Mouse (Mus musculus) brain, embryonic 14.5 days (tissue): ENCODE data around the gene Gm45618. TPM values are rescaled to one million over a fixed set of nuclear protein-coding genes. Genes with fewer than 3 reads are reported as not detected.

Experiments used
- DNase-seq: peaks from one replicate; pipeline ENCODE4 v3.0.0-alpha.2; 2011; ENCODE audit warnings: low read depth
- CTCF ChIP-seq: fragments of 200-500 bp; IDR thresholded peaks from 2 replicates; pipeline ENCODE4 v1.5.1; 2012; ENCODE audit warnings: inconsistent platforms, mild to moderate bottlenecking, moderate library complexity, borderline replicate concordance; ENCODE audit not compliant: insufficient read depth, insufficient read length; ENCODE audit errors: extremely low read depth
- POLR2A ChIP-seq: fragments of 200-500 bp; IDR thresholded peaks from 2 replicates; pipeline ENCODE4 v1.6.1; 2012; ENCODE audit warnings: mild to moderate bottlenecking, inconsistent platforms, borderline replicate concordance; ENCODE audit not compliant: poor library complexity, insufficient read depth, insufficient read length, severe bottlenecking; ENCODE audit errors: extremely low read depth
- polyA plus RNA-seq: library from polyadenylated mRNA; depleted of rRNA; stranded (reverse); fragments of >200 nt; gene quantifications from 2 replicates; pipeline ENCODE4 v1.2.3, GENCODE M21; 2012

The Gm45618 gene
- polyA plus RNA-seq, 1 experiment, result not detected

DNA sequence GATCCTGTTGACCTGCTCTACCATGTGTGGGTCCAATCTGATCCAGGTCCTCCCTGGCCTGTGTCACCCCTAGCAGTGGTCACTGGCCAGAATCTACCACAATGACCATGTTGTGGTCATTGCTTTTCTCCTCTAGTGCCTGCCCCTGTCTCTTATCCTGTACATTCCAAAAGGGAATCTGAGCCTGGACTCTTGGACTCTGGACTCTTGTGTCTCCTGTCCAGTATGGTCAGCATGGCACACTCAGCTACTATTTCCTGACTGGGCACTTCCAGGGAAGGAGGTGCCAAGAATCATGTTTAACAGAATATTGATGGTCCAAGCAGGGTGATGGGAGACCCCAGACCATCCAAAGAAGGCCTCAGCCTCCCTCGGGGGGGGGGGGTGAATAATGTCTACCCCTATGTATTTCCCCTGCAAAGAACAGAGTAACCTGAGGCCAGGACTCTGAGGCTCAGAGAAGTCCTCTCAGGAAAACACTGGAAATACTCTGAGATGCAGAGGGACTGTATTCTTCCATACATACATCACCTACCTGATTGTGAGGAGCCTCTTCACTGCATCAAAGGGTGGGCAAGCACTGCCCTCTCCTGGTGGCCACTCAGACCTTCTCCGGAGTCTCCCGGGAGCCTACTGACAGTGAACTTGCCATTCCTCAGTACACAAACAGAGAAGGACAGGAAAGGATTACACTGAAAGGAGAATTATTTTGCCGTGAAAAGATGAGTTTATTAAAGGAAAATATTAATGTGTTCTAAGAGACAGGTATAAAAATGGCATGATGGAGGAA lies 13.9 kb upstream of the Gm45618 start:
- TF ChIP-seq POLR2A (no peak), CTCF (peak; percentile 57; the same call in 1 of the 2 replicates)
- peak; percentile 45 for DNase-seq

DNA sequence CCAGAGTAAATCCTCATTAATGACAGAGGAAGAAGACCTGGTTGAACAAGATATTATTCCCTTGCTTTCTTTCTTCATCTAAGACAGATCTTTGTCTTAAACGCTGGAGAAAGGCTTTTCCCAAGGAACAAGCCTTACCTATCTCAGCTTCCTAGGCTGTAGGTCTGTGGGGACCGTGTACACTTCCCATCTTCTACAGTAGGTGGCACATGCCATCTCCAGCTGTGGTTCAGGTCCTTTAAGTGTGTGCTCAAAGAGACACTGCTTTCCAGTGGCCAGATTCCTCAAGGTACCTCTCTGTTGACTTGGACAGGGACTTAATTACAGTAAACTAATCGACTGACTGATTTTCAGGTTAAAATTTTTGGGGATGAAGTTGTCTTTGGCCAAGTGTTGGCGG lies 8.3 kb upstream of the Gm45618 start:
- no peak for TF ChIP-seq POLR2A
- peak; percentile 18; the same call in 1 of the 2 replicates for TF ChIP-seq CTCF
- DNase-seq, result no peak

DNA sequence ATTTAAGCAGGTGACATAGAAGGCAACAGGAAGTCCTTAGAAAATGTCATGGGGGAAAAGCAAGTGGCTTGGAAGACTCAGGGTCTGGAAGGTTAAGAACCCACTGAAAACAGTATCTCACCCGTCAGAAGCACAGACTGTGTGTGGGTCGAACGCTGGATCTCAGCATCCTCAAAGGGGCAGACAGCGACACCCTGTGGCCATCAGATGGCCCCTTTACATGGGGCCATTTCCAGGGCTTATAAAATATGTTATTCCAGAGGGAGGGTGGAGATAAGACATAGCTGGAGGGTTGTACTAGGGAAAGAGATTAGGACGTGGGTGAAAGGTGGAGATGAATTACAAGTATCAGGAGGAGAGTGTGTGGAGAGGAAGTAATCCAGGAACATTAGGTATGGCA lies 897 bp downstream of the Gm45618 start:
- peak; percentile 27 for DNase-seq
- TF ChIP-seq CTCF (peak; percentile 64), POLR2A (no peak)

DNA sequence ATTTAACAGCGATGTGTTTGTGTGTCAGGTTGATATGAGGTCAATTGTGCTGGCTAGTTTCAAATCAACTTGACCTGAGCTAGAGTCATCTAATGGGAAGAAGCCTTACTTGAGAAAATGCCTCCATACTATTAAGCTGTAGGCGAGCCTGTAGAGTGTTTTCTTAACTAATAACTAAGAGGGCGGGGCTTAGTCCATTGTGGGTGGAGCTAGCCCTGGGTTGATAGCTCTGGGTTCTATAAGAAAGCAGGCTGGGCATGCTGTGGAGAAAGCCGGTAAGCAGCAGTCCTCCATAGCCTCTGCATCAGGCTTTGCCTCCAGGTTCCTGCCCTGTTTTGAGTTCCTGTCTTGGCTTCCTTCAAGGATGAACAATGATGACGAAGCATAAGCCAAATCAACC lies 15.8 kb downstream of the Gm45618 start:
- TF ChIP-seq CTCF (no peak), POLR2A (no peak)

DNA sequence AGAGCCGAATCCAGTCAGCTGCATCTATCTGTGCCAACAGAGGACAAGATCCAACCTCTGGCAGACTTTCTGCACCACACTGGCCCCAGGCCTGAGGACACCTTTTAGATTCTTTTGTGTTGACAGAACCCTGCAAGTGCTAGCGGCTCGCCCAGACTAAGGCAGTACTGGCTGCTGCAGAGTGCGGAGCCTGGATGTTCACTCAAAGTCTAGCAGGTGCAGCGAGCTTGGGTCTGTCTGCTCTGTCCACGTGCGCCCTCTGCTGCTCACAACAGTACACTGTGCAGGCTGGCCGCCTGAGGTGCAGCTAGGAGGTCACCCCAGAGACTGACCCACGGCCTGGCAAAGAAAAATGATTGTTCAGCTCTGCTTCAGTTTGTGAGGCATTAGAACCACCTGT lies 22.8 kb downstream of the Gm45618 start:
- DNase-seq, result peak; percentile 92
- TF ChIP-seq POLR2A, result no peak
- peak; percentile 92 for TF ChIP-seq CTCF

More for the DNA sequence above, 15.8 kb downstream of the Gm45618 start:
- no peak for DNase-seq

DNA sequence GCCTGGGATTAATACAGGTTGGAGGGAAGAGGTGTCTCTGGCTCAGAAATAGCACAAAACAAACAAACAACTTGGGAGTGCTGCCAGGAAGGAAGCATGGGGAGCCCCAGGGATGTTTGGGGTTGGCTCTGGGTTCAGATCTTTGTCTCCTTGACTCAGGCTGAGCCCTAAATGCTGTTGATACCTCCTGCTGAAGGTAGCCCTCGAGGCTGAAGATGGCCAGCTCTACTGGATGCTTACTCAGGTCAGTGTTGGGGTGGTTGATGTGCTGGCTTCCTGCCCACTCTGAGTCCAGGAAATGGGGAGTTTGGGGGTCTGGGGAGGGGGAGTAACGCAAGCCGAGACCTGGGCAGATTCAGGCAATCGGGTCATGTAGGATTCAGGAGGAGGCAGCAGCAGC lies 23.8 kb downstream of the Gm45618 start:
- TF ChIP-seq POLR2A (no peak), CTCF (no peak)
- DNase-seq, result no peak

DNA sequence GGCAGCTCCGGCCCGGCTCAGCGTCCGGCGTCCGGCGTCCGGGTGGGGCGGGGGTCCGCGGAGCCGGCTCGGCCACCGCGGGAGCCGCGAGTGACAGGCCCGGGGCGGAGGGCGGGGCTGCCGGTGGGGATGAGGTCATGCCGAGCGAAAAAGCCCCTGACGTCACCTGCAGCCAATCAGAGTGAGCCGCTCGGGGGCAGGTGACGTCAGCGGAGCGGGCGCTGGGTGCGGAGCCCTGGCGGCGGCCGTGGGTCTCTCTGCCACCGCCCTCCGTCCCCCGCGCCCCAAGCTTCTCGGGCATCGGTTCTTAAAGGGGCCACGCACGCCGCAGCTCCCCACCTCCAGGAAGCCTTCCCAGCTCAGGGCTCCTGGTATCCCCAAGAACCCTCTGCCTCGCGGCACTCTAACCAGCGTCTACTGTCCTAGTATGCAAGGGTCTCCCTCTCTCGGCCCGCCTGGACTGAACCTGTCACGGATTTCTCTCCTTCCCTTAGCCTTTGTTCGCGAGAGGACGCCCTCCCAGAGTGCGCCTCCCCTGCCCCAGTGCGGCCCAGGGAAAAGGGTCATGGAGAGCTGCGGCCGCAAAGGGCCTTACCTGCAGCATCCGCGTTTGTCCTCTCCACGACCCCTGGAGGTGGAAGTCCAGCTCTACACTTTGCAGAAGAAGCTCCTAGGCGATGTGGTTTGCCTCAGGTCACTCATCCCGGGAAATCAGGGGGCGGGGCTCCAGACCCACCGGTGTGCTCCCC lies 25.2 kb downstream of the Gm45618 start, which contains the start of gene Dusp8:
Gene Dusp8 (minus strand): TSS at position 661 of the 749 bp plus-strand sequence.
- TF ChIP-seq CTCF (peak; percentile 47; the same call in 1 of the 2 replicates), POLR2A (peak; percentile 72; the same call in 1 of the 2 replicates)

DNA sequence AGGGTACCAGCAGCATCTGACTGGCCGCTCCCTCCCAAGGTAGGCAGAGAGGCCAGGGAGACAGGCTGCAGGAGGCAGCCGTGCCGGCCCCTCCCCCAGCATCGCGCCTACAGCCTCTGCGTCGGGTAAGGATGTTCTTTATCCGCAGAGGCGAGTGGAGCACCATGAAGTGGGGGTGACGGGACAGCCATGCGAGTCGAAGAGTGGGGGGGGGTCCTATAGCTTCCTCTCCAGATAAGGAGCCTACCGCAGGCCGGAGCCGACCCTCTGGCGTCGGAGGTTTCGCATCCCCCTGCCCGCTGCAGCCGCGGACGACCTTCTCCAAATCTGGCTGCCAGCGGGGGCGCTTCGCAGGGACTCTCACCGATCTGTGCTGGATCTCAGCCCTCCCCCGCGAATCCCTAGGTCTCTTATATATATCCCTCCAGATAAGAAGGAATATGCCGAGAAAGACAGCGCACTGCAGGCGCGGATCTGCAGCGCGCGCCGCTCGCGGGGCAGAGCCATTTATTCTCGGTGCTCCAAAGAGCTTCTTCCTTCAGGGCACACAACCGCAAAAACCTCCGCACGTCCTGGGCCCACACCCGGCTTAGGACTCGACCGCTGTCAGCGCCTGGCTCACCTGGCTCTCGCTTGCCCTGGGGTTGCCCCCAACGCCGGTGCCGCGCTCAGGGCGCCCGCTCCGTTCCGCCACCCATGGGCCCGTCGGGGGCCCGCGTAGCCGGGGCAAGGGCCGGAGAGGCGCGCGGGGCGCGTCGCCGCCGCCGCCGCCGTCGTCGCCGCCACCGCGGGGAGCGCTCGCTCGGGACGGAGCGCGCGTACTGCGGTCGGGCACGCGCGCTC lies 26.0 kb downstream of the Gm45618 start:
- DNase-seq, result peak; percentile 69
- TF ChIP-seq CTCF (no peak), POLR2A (no peak)

More for the DNA sequence above, 25.2 kb downstream of the Gm45618 start, which contains the start of gene Dusp8:
- DNase-seq, result peak; percentile 97

DNA sequence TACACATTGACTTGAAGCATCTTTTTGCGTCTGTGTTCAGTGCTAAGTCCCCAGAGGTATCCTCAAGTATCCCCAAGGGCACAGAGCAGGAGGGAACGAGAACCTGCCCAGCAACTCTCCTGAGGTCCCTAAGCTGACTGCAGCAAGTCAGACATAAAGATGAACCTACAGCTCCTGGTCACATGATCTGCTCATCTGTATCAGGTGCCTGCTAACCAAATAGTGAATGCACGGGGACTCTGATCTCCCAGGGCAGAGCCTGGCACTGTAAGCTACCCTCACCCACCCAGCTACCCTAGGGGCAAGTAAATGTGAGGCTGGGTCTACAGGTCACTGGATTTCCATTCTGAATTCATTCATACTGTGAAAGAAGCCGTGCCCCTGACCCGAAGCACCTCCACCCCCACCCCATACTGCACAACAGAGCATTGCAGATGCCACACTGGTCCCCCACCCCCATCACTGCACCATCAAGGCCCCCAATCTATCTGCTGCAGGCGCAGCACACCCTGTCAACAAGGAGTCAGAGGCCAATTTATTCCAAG lies 26.8 kb downstream of the Gm45618 start:
- TF ChIP-seq CTCF (no peak), POLR2A (no peak)
- DNase-seq, result no peak

DNA sequence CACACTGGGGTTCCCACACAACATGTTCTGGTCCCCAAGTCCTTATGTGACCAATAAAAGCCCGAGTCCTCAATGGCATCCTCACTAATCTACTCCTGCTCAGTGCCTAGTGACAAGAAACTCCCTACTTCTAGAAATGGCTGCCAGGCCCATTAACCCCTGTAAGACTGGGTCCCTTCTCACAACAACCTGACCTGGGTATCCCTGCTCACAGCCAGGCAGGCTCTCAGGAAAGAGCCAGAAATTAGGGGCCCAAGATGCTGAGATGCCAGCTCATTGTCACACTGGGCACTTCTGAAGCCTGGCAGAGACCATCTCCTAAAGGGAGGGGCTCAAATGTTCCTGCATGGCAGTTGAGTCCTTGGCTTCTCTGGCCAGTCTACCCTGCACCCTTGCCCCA lies 27.5 kb downstream of the Gm45618 start:
- no peak for DNase-seq
- TF ChIP-seq CTCF, result no peak
- no peak for TF ChIP-seq POLR2A

DNA sequence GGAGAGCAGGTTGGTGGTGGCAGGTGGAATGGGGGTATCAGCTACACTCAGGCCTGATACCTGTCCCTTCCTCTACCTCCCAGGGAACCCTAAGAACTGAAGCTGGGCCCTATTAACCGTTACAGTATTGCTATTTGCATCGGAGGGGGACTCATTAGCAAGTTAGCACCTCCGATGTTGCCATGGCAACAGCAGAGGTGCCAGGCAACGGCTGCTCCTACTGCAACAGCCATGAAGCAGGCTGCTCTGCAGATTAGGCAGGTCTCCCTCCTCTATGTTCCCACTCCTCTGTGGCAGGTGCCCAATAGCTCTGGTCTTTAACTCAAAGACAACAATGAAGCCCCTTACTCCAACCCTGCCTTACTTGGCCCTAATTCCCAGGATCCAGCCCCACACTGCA lies 28.7 kb downstream of the Gm45618 start:
- peak; percentile 96 for DNase-seq
- TF ChIP-seq POLR2A, result no peak
- no peak for TF ChIP-seq CTCF

DNA sequence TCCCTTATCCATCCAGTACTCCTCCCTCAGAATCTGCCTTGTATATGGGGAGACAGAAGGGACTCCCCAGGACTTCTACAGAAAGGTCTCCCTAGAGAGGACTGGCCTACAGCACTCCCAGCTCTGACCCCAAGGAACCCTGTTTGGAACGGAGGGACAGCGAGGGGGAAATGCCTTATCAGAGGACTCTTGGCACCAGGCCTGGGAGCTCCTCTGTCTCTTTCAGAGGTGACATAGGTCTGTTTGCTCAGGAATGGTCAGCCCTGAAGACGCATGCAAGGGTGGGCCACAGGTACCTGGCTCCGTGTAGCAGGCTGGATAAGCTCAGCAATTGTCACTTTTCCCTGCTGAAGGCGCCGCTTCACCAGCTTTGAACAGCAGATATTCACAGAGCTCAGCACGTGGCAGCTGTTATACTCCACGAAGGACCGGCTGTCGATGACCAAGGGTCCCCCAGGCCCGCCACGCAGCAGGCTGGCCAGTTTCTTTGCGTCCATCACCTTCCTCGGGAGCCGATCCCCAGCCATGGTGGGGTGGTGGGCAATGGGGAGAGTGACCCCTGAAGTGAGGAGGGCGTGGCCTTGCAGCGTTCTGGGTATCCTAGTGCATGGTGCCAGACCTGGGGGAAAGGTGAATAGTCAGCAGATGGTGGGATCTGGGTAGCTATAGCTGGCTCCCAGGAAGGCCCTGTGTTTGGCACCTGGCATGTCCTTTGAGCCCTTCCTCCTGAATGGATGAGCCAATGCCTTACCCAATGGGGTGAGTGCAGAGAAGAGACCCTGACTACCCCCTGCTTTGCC lies 30.7 kb downstream of the Gm45618 start:
- no peak for DNase-seq
- TF ChIP-seq CTCF (no peak), POLR2A (no peak)

DNA sequence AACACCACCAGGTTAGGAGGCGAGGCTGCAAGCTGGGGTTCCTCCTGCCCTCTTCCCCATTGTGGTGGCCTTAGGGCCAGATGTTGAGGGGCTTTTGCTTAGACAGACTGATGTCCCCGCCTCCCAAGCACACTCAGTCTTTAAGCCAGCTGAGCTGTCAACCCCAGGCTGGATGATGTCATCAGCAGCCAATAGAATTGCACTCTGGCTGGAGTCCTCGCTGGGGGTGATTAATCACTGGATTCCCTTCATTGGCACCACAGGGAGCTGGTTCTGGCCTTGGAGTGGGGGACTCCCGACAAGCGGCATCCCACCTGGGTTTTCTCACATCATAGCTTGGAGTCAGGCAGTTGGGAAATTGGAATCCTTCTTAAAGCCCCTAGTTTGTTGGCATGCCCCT lies 31.6 kb downstream of the Gm45618 start:
- peak; percentile 94 for DNase-seq
- no peak for TF ChIP-seq CTCF
- no peak for TF ChIP-seq POLR2A
